10 mouse cellular contexts compared by ENCODE assay signal in the genomic region with DNA sequence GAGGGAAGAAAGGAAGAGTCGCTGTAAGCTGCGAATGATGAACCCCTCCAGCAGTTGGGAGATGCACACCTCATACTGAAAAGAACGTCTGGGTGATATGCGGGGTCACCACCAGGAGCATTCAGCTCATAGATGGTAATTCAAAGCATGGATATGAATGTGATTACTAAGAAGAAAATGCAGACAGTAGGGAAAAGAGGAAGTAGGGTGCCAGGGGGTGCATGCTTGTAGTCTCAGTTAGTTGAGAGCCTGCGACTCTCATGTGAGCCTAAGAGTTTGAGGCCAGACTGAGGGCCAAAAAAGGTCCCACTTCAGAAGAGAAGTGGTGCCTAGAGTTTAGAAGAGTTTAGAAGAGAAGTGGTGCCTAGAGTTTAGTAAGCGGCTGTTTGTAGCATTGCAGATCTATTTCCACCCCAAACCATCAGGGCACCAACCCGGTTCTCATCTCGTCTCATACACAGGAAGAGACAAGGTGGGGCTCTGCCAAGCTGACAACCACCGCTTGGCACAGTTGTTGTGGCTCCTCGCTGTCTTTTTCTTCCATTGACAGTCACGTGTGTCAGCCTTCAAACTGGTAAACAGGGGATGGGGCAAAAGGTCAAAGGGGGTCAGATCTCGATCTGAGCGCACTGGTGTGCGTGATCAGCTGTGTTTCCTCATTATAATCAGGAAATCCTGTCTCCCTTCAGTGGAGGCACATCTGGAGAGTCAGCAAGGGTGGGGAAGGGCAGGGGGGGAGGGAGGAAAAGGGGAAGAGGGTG. TPM values are rescaled to one million over a fixed set of nuclear protein-coding genes. Genes with fewer than 3 reads are reported as not detected.
A peak's percentile ranks its signal among the peaks of the same experiment; 100 is the strongest.
DNase-seq lines count a peak whose midpoint lies in the region; ATAC-seq and TF ChIP-seq lines count a peak whose summit lies in the region.
"Had no signal": no experiment of that assay in that cellular context is flagged by ENCODE, and none has a peak within 500 bp of the region (broad histone marks: within the 10 kb centered on the region; RNA-seq: fewer than 3 reads in every experiment).

No protein-coding gene starts in this region.

- H3K9ac ChIP-seq in heart, adult 2 months (ENCODE audit: low read depth, low read length) = no peak overlapping the region
- no peak overlapping the region for H3K9ac ChIP-seq in neural tube, embryonic 15.5 days (replicated peaks)
- H3K9ac ChIP-seq: midbrain, embryonic 13.5 days had no signal

- no peak overlapping the region for H3K4me2 ChIP-seq in neural tube, embryonic 15.5 days
- H3K4me2 ChIP-seq: midbrain, embryonic 13.5 days had no signal

- ATAC-seq in hematopoietic stem cell, adult 5-6 weeks (replicated peaks in 1 of 2; ENCODE audit: insufficient read depth in 1 of 2, low FRiP score in 2 of 2, low TSS enrichment in 1 of 2, low read depth in 1 of 2, poor library complexity in 2 of 2, severe bottlenecking in 2 of 2) = peak; percentile 73 to 83
- ATAC-seq in neural tube, embryonic 15.5 days (ENCODE audit: low FRiP score) = no peak
- ATAC-seq in cerebellum, adult (ENCODE audit: insufficient number of reproducible peaks, low FRiP score, low TSS enrichment) = no peak
- ATAC-seq: midbrain, embryonic 13.5 days had no signal

- TF ChIP-seq POLR2A in heart, adult 2 months (IDR thresholded peaks at IDR 0.05; ENCODE audit: insufficient read depth, low read depth, low read length) = 0 out of 2 replicates have a peak, but pooled peaks have one; percentile 30

- peak; percentile 97 for TF ChIP-seq EP300 in heart, adult 2 months (IDR thresholded peaks at IDR 0.05; ENCODE audit: insufficient read depth, low read depth, low read length)

- no peaks in the 10 kb centered on the region for H3K79me2 ChIP-seq in heart, adult 2 months (replicated peaks; ENCODE audit: control insufficient read depth, insufficient read depth, low read length)

- TF ChIP-seq CTCF in heart, adult 2 months (IDR thresholded peaks at IDR 0.05) = no peak

- peak overlapping the region; percentile 77 for H3K27ac ChIP-seq in heart, adult 2 months
- no peak overlapping the region for H3K27ac ChIP-seq in heart, embryonic 10.5 days
- H3K27ac ChIP-seq in neural tube, embryonic 15.5 days (replicated peaks) = no peak overlapping the region
- H3K27ac ChIP-seq: midbrain, embryonic 13.5 days had no signal

- no peaks in the 10 kb centered on the region for H3K9me3 ChIP-seq in heart, embryonic 10.5 days
- H3K9me3 ChIP-seq in neural tube, embryonic 15.5 days (replicated peaks) = no peaks in the 10 kb centered on the region
- H3K9me3 ChIP-seq: midbrain, embryonic 13.5 days had no signal

- intact Hi-C loops in heart, adult 2 months (cut with DNase I) = loop anchor here (2.0 kb wide), 1 partner anchor 26 kb away; no protein-coding TSS in a partner anchor

- WGBS in heart, adult 2 months = 49% methylated on average over 14 of the region's 14 CpGs
- 64% methylated on average over 14 of the region's 14 CpGs for WGBS in heart, embryonic 10.5 days
- WGBS in neural tube, embryonic 15.5 days = 76% methylated on average over 14 of the region's 14 CpGs

- H3K4me1 ChIP-seq in heart, adult 2 months (ENCODE audit: control insufficient read depth, insufficient read depth, low read length) = peaks cover 11% of the 10 kb centered on the region
- H3K4me1 ChIP-seq in heart, embryonic 10.5 days = peaks cover 7% of the 10 kb centered on the region; the same call in 1 of the 2 replicates
- no peaks in the 10 kb centered on the region for H3K4me1 ChIP-seq in neural tube, embryonic 15.5 days
- H3K4me1 ChIP-seq: midbrain, embryonic 13.5 days had no signal

- H3K27me3 ChIP-seq in heart, adult 2 months (ENCODE audit: control insufficient read depth, insufficient read depth, low read length) = no peaks in the 10 kb centered on the region
- no peaks in the 10 kb centered on the region for H3K27me3 ChIP-seq in heart, embryonic 10.5 days (ENCODE audit: insufficient read depth, poor library complexity, severe bottlenecking)
- no peaks in the 10 kb centered on the region for H3K27me3 ChIP-seq in neural tube, embryonic 15.5 days (replicated peaks)
- H3K27me3 ChIP-seq: midbrain, embryonic 13.5 days had no signal

- DNase-seq in heart, adult 2 months = peak; percentile 50 to 74
- DNase-seq in heart, embryonic 10.5 days (ENCODE audit: low spot score) = no peak
- peak; percentile 89 for DNase-seq in lung, postnatal 25 days (ENCODE audit: low spot score)
- peak; percentile 69 for DNase-seq in thymus, postnatal 25 days
- no peak for DNase-seq in cerebellum, postnatal 36 days

- H3K4me3 ChIP-seq in heart, adult 2 months = no peak overlapping the region
- no peak overlapping the region for H3K4me3 ChIP-seq in heart, embryonic 10.5 days
- H3K4me3 ChIP-seq in neural tube, embryonic 15.5 days (replicated peaks) = no peak overlapping the region
- H3K4me3 ChIP-seq: erythroblast, embryonic 14.5 days; midbrain, embryonic 13.5 days had no signal

- peaks cover 5% of the 10 kb centered on the region for H3K36me3 ChIP-seq in heart, adult 2 months (ENCODE audit: control insufficient read depth, insufficient read depth, low read length)
- H3K36me3 ChIP-seq in heart, embryonic 10.5 days = no peaks in the 10 kb centered on the region
- no peaks in the 10 kb centered on the region for H3K36me3 ChIP-seq in neural tube, embryonic 15.5 days
- H3K36me3 ChIP-seq: midbrain, embryonic 13.5 days had no signal

RNA-seq across cellular contexts. Expression of a gene that starts 32.4 kb away (rescaled TPM):
- total RNA-seq in heart, adult 2 months (2021) = 10 to 100 TPM; 53.8 to 72.1 TPM
- 67.0 and 90.6 TPM in 2 replicates for polyA plus RNA-seq in heart, adult 2 months (2012; rRNA removed)
- 48.7 and 82.4 TPM in 2 replicates for polyA plus RNA-seq in heart, embryonic 10.5 days (2016; fragmentation: Nextera tagmentation; extraction: Ambion mirVana)
- 16.4 and 22.3 TPM in 2 replicates for total RNA-seq in hematopoietic stem cell, adult 5-6 weeks (2017)
- 30.5 TPM in 2 replicates for polyA plus RNA-seq in neural tube, embryonic 15.5 days (2015; fragmentation: Nextera tagmentation; extraction: Ambion mirVana)
- polyA plus RNA-seq: erythroblast, embryonic 14.5 days had no signal

Comparison
In these comparisons a context has a peak if more than half of its experiments do, and no peak if none do; other contexts are left out.
1. DNase-seq: peak in heart, adult 2 months (2 of 2), lung, postnatal 25 days (single experiment) and thymus, postnatal 25 days (single experiment); none in heart, embryonic 10.5 days (single experiment) and cerebellum, postnatal 36 days (0 of 2).
2. ATAC-seq: peak in hematopoietic stem cell, adult 5-6 weeks (2 of 2); none in neural tube, embryonic 15.5 days (single experiment) and cerebellum, adult (single experiment).